Mouse (Mus musculus): ENCODE results near the gene Tmc3. TPM values are rescaled to one million over a fixed set of nuclear protein-coding genes. Genes with fewer than 3 reads are reported as not detected.

Gene Tmc3
- polyA plus RNA-seq, 1 experiment from 2014 or later, result 0.73 TPM

- no peak for DNase-seq (ENCODE audit: low spot score)
- no peaks in the 10 kb centered on the region for H3K9me3 ChIP-seq (ENCODE audit: control insufficient read depth, low read length)
- H3K4me1 ChIP-seq (ENCODE audit: control insufficient read depth, insufficient read depth, low read length), result no peaks in the 10 kb centered on the region
- ATAC-seq (ENCODE audit: insufficient number of reproducible peaks, low FRiP score, low TSS enrichment, low read depth), result no peak
- no peak overlapping the region for H3K4me2 ChIP-seq (ENCODE audit: low read depth, severe bottlenecking)
- H3K4me3 ChIP-seq (ENCODE audit: low read depth, low read length), result no peak overlapping the region
- no peaks in the 10 kb centered on the region for H3K27me3 ChIP-seq (ENCODE audit: control insufficient read depth, insufficient read depth, low read length)
- H3K27ac ChIP-seq (replicated peaks; ENCODE audit: low read depth, low read length), result no peak overlapping the region
- WGBS, result 88% methylated on average over 3 of the region's 3 CpGs
- no peak overlapping the region for H3K9ac ChIP-seq (ENCODE audit: low read length)
- H3K36me3 ChIP-seq (ENCODE audit: control insufficient read depth, insufficient read depth, low read length), result no peaks in the 10 kb centered on the region
Measured at GRCm38 (mm10) chr7:83559495-83559894, 25.2 kb upstream of the Tmc3 start.

- no peak overlapping the region for H3K9ac ChIP-seq (ENCODE audit: low read length)
- no peaks in the 10 kb centered on the region for H3K9me3 ChIP-seq (ENCODE audit: control insufficient read depth, low read length)
- H3K27me3 ChIP-seq (ENCODE audit: control insufficient read depth, insufficient read depth, low read length), result no peaks in the 10 kb centered on the region
- 79% methylated on average over 3 of the region's 3 CpGs for WGBS
- no peak overlapping the region for H3K4me3 ChIP-seq (ENCODE audit: low read depth, low read length)
- no peak for DNase-seq (ENCODE audit: low spot score)
- H3K36me3 ChIP-seq (ENCODE audit: control insufficient read depth, insufficient read depth, low read length), result no peaks in the 10 kb centered on the region
- no peak overlapping the region for H3K4me2 ChIP-seq (ENCODE audit: low read depth, severe bottlenecking)
- H3K27ac ChIP-seq (replicated peaks; ENCODE audit: low read depth, low read length), result no peak overlapping the region
- no peak for ATAC-seq (ENCODE audit: insufficient number of reproducible peaks, low FRiP score, low TSS enrichment, low read depth)
- H3K4me1 ChIP-seq (ENCODE audit: control insufficient read depth, insufficient read depth, low read length), result no peaks in the 10 kb centered on the region
Measured at GRCm38 (mm10) chr7:83561849-83562248, 22.9 kb upstream of the Tmc3 start.

- no peak overlapping the region for H3K4me2 ChIP-seq (ENCODE audit: low read depth, severe bottlenecking)
- no peaks in the 10 kb centered on the region for H3K27me3 ChIP-seq (ENCODE audit: control insufficient read depth, insufficient read depth, low read length)
- no peak for ATAC-seq (ENCODE audit: insufficient number of reproducible peaks, low FRiP score, low TSS enrichment, low read depth)
- H3K4me3 ChIP-seq (ENCODE audit: low read depth, low read length), result no peak overlapping the region
- H3K9me3 ChIP-seq (ENCODE audit: control insufficient read depth, low read length), result no peaks in the 10 kb centered on the region
- H3K27ac ChIP-seq (replicated peaks; ENCODE audit: low read depth, low read length), result no peak overlapping the region
- H3K4me1 ChIP-seq (ENCODE audit: control insufficient read depth, insufficient read depth, low read length), result no peaks in the 10 kb centered on the region
- H3K9ac ChIP-seq (ENCODE audit: low read length), result no peak overlapping the region
- H3K36me3 ChIP-seq (ENCODE audit: control insufficient read depth, insufficient read depth, low read length), result no peaks in the 10 kb centered on the region
- 74% methylated on average over 12 of the region's 12 CpGs for WGBS
- no peak for DNase-seq (ENCODE audit: low spot score)
Measured at GRCm38 (mm10) chr7:83564635-83565291, 20.0 kb upstream of the Tmc3 start.

GRCm38 (mm10) chr7:83565976-83566375 is 18.8 kb upstream of the Tmc3 start:
- Histone ChIP-seq H3K4me2 (ENCODE audit: low read depth, severe bottlenecking) (no peak overlapping the region), H3K36me3 (ENCODE audit: control insufficient read depth, insufficient read depth, low read length) (no peaks in the 10 kb centered on the region), H3K4me1 (ENCODE audit: control insufficient read depth, insufficient read depth, low read length) (no peaks in the 10 kb centered on the region), H3K27me3 (ENCODE audit: control insufficient read depth, insufficient read depth, low read length) (no peaks in the 10 kb centered on the region), H3K9ac (ENCODE audit: low read length) (no peak overlapping the region), H3K4me3 (ENCODE audit: low read depth, low read length) (no peak overlapping the region), H3K27ac (replicated peaks; ENCODE audit: low read depth, low read length) (no peak overlapping the region), H3K9me3 (ENCODE audit: control insufficient read depth, low read length) (no peaks in the 10 kb centered on the region)
- 43% methylated on average over 7 of the region's 7 CpGs for WGBS
- ATAC-seq (ENCODE audit: insufficient number of reproducible peaks, low FRiP score, low TSS enrichment, low read depth), result no peak
- DNase-seq (ENCODE audit: low spot score), result no peak

GRCm38 (mm10) chr7:83567841-83568500 is 16.8 kb upstream of the Tmc3 start:
- WGBS, result 54% methylated on average over 16 of the region's 16 CpGs
- ATAC-seq (ENCODE audit: insufficient number of reproducible peaks, low FRiP score, low TSS enrichment, low read depth) (no peak), DNase-seq (ENCODE audit: low spot score) (peak; percentile 59)
- no peaks in the 10 kb centered on the region for H3K9me3 ChIP-seq (ENCODE audit: control insufficient read depth, low read length)
- no peak overlapping the region for H3K9ac ChIP-seq (ENCODE audit: low read length)
- H3K36me3 ChIP-seq (ENCODE audit: control insufficient read depth, insufficient read depth, low read length), result no peaks in the 10 kb centered on the region
- H3K27me3 ChIP-seq (ENCODE audit: control insufficient read depth, insufficient read depth, low read length), result no peaks in the 10 kb centered on the region
- no peak overlapping the region for H3K27ac ChIP-seq (replicated peaks; ENCODE audit: low read depth, low read length)
- no peaks in the 10 kb centered on the region for H3K4me1 ChIP-seq (ENCODE audit: control insufficient read depth, insufficient read depth, low read length)
- H3K4me3 ChIP-seq (ENCODE audit: low read depth, low read length), result no peak overlapping the region
- no peak overlapping the region for H3K4me2 ChIP-seq (ENCODE audit: low read depth, severe bottlenecking)

GRCm38 (mm10) chr7:83568815-83569214 is 15.9 kb upstream of the Tmc3 start:
- WGBS, result 90% methylated on average over 2 of the region's 2 CpGs
- no peak for DNase-seq (ENCODE audit: low spot score)
- no peaks in the 10 kb centered on the region for H3K4me1 ChIP-seq (ENCODE audit: control insufficient read depth, insufficient read depth, low read length)

GRCm38 (mm10) chr7:83569436-83569835 is 15.3 kb upstream of the Tmc3 start:
- no peaks in the 10 kb centered on the region for H3K36me3 ChIP-seq (ENCODE audit: control insufficient read depth, insufficient read depth, low read length)
- no peak overlapping the region for H3K27ac ChIP-seq (replicated peaks; ENCODE audit: low read depth, low read length)
- whole genome bisulfite sequencing, result 90% methylated on average over 2 of the region's 2 CpGs

More at GRCm38 (mm10) chr7:83568815-83569214, 15.9 kb upstream of the Tmc3 start:
- no peaks in the 10 kb centered on the region for H3K9me3 ChIP-seq (ENCODE audit: control insufficient read depth, low read length)
- no peak overlapping the region for H3K4me3 ChIP-seq (ENCODE audit: low read depth, low read length)
- H3K27me3 ChIP-seq (ENCODE audit: control insufficient read depth, insufficient read depth, low read length), result no peaks in the 10 kb centered on the region
- no peaks in the 10 kb centered on the region for H3K36me3 ChIP-seq (ENCODE audit: control insufficient read depth, insufficient read depth, low read length)
- no peak overlapping the region for H3K9ac ChIP-seq (ENCODE audit: low read length)
- H3K4me2 ChIP-seq (ENCODE audit: low read depth, severe bottlenecking), result no peak overlapping the region
- no peak overlapping the region for H3K27ac ChIP-seq (replicated peaks; ENCODE audit: low read depth, low read length)
- no peak for ATAC-seq (ENCODE audit: insufficient number of reproducible peaks, low FRiP score, low TSS enrichment, low read depth)

GRCm38 (mm10) chr7:83571077-83571476 is 13.7 kb upstream of the Tmc3 start:
- H3K4me1 ChIP-seq (ENCODE audit: control insufficient read depth, insufficient read depth, low read length), result no peaks in the 10 kb centered on the region
- H3K4me2 ChIP-seq (ENCODE audit: low read depth, severe bottlenecking), result no peak overlapping the region
- H3K36me3 ChIP-seq (ENCODE audit: control insufficient read depth, insufficient read depth, low read length), result no peaks in the 10 kb centered on the region
- no peak for ATAC-seq (ENCODE audit: insufficient number of reproducible peaks, low FRiP score, low TSS enrichment, low read depth)
- no peak overlapping the region for H3K27ac ChIP-seq (replicated peaks; ENCODE audit: low read depth, low read length)
- no peaks in the 10 kb centered on the region for H3K27me3 ChIP-seq (ENCODE audit: control insufficient read depth, insufficient read depth, low read length)
- no peak for DNase-seq (ENCODE audit: low spot score)
- WGBS, result 56% methylated on average over 4 of the region's 4 CpGs
- no peak overlapping the region for H3K4me3 ChIP-seq (ENCODE audit: low read depth, low read length)
- no peak overlapping the region for H3K9ac ChIP-seq (ENCODE audit: low read length)
- H3K9me3 ChIP-seq (ENCODE audit: control insufficient read depth, low read length), result no peaks in the 10 kb centered on the region

More at GRCm38 (mm10) chr7:83569436-83569835, 15.3 kb upstream of the Tmc3 start:
- DNase-seq (ENCODE audit: low spot score) (no peak), ATAC-seq (ENCODE audit: insufficient number of reproducible peaks, low FRiP score, low TSS enrichment, low read depth) (no peak)
- Histone ChIP-seq H3K4me2 (ENCODE audit: low read depth, severe bottlenecking) (no peak overlapping the region), H3K4me3 (ENCODE audit: low read depth, low read length) (no peak overlapping the region), H3K4me1 (ENCODE audit: control insufficient read depth, insufficient read depth, low read length) (no peaks in the 10 kb centered on the region), H3K27me3 (ENCODE audit: control insufficient read depth, insufficient read depth, low read length) (no peaks in the 10 kb centered on the region), H3K9ac (ENCODE audit: low read length) (no peak overlapping the region), H3K9me3 (ENCODE audit: control insufficient read depth, low read length) (no peaks in the 10 kb centered on the region)

All from limb, embryonic 11.5 days (tissue).